Mouse (Mus musculus) left cerebral cortex, adult 8-10 months (tissue): ENCODE data around the gene Slc10a4. TPM values are rescaled to one million over a fixed set of nuclear protein-coding genes. Genes with fewer than 3 reads are reported as not detected.
"Not testable (repeated sequence)": the region's sequence is repeated elsewhere in the genome, so short reads cannot be mapped to it uniquely, and the experiment has no call there.

Experiments
- DNase-seq, 2 experiments: peaks; one replicate each; pipeline ENCODE4 v3.0.0; 2022; ENCODE audit warnings: low spot score in 2 of 2
- total RNA-seq, 4 experiments: library from RNA; stranded (reverse); gene quantifications; 2 replicates each; pipeline ENCODE4 v1.2.4; 2022

The Slc10a4 gene
- 1 to 10 TPM; 4.0 to 5.2 (median 4.6) TPM for total RNA-seq

GRCm38 (mm10) chr5:73006784-73007581 is at the start of gene Slc10a4:
Gene Slc10a4 (plus strand): TSS chr5:73006883.
- no peak for DNase-seq

GRCm38 (mm10) chr5:72957281-72957680 is 49.4 kb upstream of the Slc10a4 start:
- no peak for DNase-seq

- no peak for DNase-seq
Measured at GRCm38 (mm10) chr5:72960096-72960495, 46.6 kb upstream of the Slc10a4 start.

- no peak for DNase-seq
Measured at GRCm38 (mm10) chr5:72965706-72966105, 41.0 kb upstream of the Slc10a4 start.

- DNase-seq: no peak
Measured at GRCm38 (mm10) chr5:72972435-72972834, 34.2 kb upstream of the Slc10a4 start.

GRCm38 (mm10) chr5:72972934-72973333 is 33.7 kb upstream of the Slc10a4 start:
- DNase-seq: no peak

- DNase-seq: no peak
Measured at GRCm38 (mm10) chr5:72974602-72975001, 32.1 kb upstream of the Slc10a4 start, which contains the start of gene Gm10135. Gene Gm10135 (minus strand): TSS chr5:72974702.

- DNase-seq: no peak
Measured at GRCm38 (mm10) chr5:72975996-72976395, 30.7 kb upstream of the Slc10a4 start.

- no peak for DNase-seq
Measured at GRCm38 (mm10) chr5:72976539-72976938, 30.1 kb upstream of the Slc10a4 start.

- DNase-seq: no peak
Measured at GRCm38 (mm10) chr5:72984091-72984490, 22.6 kb upstream of the Slc10a4 start.

GRCm38 (mm10) chr5:72987786-72988185 is 18.9 kb upstream of the Slc10a4 start:
- no peak for DNase-seq

- no peak for DNase-seq
Measured at GRCm38 (mm10) chr5:72989756-72990155, 16.9 kb upstream of the Slc10a4 start.

- no peak for DNase-seq
Measured at GRCm38 (mm10) chr5:72992474-72992873, 14.2 kb upstream of the Slc10a4 start.

- no peak for DNase-seq
Measured at GRCm38 (mm10) chr5:72994424-72994823, 12.3 kb upstream of the Slc10a4 start.

- no peak for DNase-seq
Measured at GRCm38 (mm10) chr5:72994928-72995327, 11.8 kb upstream of the Slc10a4 start.

GRCm38 (mm10) chr5:72995379-72995778 is 11.3 kb upstream of the Slc10a4 start:
- DNase-seq: no peak

GRCm38 (mm10) chr5:72998546-72998945 is 8.1 kb upstream of the Slc10a4 start:
- not testable (repeated sequence) for DNase-seq

GRCm38 (mm10) chr5:73004046-73004445 is 2.6 kb upstream of the Slc10a4 start:
- DNase-seq: no peak

GRCm38 (mm10) chr5:73007582-73007959 is 888 bp downstream of the Slc10a4 start:
- no peak for DNase-seq

- not testable (repeated sequence) for DNase-seq
Measured at GRCm38 (mm10) chr5:73008230-73008629, 1.5 kb downstream of the Slc10a4 start.

- not testable (repeated sequence) for DNase-seq
Measured at GRCm38 (mm10) chr5:73011806-73012205, 5.1 kb downstream of the Slc10a4 start.

- DNase-seq: not testable (repeated sequence)
Measured at GRCm38 (mm10) chr5:73012884-73013610, 6.4 kb downstream of the Slc10a4 start.
